Mouse (Mus musculus) T-cell, adult 2 months (primary cell): ENCODE measurements around the gene Tm4sf4.

ENCODE experiments used
- DNase-seq: peaks from one replicate; pipeline ENCODE4 v3.0.0; 2022; ENCODE audit warnings: low spot score

Tm4sf4 gene

DNA sequence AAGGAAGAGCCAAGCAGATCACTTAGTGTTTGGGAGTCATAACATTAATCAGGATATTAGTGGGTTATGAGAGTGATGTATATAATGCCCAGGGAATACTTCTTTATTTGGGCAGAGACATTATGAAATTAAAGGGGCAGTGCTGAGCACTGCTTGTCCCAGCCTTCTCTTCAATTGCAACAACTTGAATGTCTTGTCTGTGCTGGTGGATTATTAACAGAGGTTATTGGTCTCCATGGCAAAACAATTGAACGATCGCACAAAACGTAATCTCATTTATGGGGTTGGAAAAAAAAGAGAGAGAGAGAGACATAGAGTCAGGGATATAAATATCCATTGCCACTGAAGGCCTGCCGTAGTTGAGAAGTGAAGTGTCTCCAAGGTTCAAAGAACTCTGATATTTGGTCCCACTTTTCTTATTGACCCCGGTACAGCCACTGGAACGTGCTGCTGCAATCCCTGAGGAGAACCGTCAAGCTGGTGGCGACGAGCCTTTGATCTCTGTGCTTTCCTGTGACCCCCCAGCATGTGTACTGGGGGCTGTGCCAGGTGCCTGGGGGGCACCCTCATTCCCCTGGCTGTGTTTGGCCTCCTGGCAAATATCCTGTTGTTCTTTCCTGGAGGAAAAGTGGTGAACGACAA, at the start of gene Tm4sf4:
Gene Tm4sf4 (plus strand): TSS at position 226 of the 642 bp plus-strand sequence.
- no peak for DNase-seq

DNA sequence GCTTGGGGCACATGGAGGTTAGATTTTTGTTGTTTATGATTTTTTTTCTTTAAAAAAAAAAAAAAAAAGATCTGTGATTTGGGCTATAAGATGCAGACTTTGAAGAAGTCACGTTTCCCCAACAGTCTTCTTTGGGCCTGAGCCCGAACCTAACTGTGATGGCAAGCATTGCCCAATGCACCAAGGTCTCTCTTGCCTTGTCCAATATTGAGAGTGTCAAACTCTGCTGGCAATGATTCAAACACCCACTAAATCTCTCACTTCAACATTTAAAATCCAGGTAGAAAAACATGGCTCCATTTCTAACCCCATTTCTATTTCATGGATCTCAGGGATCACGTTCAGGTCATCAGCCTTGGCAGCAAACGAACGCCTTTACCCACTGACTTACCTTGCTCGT, 38.7 kb upstream of the Tm4sf4 start:
- DNase-seq: no peak

DNA sequence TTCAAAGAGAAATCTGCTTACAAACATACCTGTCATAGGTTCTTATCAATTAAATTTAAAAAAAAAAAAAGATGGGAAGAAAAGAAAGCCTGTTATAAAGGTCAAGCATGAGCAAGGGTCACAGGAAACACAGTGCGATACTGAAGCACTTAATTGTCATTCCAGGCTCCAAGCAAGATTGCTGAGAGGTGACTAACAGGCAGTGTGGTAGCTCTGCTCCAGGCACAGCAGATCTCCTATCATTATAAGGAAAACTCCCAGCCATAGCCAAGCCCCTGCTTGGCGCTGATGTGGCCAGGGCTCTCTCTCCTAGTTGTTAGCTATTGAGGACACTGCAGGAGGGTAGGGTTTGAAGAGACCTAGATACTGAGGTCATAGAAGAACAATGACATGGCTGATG, 38.2 kb upstream of the Tm4sf4 start:
- DNase-seq: no peak

DNA sequence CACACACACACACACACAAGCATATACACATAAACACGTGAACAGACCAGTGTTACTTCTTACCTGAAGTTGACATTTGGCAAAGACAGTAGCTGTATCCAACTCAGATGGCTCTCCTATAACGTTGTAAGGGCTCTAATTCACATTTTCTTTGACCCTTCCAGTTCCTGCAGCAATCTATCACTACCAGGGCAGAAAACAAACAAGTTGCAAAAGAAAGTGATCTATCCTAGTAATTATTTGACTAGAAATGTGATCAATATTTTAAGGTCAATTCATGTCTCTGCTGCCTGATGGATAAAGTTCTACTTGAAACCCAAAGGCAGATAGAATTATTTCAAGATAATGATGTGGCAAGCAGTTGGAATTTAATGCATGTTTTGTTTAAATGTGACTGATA, 37.5 kb upstream of the Tm4sf4 start:
- no peak for DNase-seq

DNA sequence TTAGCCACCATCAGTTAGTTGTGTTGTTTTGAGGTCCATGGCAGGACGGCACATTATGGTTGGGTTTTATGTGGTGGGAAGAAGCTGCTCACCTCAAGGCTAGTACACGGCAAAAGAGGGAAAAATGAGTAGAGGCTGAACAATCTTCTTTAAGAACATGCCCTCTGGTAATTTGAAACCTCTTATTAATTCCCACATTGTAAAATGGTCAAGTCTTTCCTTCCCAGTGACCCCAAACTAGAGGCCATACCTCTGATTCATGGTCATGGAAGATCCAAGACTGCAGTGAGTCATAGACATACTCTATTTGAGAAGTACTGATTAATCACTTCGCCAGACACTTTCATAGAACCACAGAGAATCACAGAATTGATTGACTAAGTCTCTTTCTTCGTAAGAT, 13.6 kb upstream of the Tm4sf4 start:
- no peak for DNase-seq

DNA sequence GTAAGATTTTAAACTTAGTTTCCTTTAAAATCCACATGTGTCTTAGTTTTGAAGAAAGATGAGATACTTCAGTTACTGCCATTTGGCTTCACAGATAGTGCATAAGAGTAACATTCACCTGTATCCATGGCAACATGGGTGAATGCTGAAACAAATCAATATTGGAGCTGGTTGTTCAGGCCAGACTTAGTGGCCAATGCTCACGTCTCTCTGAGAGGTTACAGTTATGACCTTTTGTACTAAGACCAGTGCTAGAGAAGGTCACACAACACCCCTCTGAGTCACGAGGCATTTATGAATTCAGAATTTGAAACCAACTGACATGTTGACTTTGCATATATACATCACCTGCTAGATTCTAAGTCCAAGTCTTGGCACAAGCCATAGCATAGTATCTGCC, 4.9 kb upstream of the Tm4sf4 start:
- DNase-seq: no peak

DNA sequence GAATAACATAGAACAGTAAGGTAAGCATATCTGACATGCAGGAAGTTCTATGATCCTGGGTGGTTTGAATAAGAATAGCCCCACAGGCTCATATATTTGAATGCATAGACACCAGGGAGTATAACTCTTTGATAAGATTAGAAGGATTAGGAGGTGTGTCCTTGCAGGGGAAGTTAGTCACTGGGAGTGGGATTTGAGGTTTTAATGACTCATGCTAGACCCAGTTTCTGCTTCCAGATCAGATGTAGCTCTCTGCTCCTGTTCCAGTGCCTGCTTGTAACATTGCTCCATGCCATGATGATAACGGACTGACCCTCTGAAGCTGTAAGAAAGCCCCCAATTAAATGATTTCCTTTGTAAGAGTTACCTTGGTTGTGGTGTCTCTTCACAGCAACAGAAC, 4.5 kb upstream of the Tm4sf4 start:
- no peak for DNase-seq

DNA sequence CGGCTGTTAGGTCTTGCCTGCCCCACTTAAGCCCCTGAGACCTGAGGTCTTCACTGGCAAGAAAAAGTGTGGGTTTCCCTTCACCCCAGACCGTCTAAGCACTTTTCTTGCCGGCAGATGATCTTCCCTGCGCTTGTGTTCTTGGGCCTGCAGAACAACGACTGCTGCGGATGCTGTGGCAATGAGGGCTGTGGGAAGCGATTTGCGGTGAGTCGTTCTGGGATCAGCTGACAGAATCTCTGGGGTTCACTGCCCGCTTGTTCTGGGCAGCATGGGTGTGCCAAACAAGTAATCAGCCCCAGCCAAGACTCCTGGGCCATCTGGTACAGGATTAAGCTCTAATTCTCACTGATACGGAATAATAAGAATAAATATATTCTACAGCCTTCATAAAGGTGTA, 1.2 kb downstream of the Tm4sf4 start:
- no peak for DNase-seq

DNA sequence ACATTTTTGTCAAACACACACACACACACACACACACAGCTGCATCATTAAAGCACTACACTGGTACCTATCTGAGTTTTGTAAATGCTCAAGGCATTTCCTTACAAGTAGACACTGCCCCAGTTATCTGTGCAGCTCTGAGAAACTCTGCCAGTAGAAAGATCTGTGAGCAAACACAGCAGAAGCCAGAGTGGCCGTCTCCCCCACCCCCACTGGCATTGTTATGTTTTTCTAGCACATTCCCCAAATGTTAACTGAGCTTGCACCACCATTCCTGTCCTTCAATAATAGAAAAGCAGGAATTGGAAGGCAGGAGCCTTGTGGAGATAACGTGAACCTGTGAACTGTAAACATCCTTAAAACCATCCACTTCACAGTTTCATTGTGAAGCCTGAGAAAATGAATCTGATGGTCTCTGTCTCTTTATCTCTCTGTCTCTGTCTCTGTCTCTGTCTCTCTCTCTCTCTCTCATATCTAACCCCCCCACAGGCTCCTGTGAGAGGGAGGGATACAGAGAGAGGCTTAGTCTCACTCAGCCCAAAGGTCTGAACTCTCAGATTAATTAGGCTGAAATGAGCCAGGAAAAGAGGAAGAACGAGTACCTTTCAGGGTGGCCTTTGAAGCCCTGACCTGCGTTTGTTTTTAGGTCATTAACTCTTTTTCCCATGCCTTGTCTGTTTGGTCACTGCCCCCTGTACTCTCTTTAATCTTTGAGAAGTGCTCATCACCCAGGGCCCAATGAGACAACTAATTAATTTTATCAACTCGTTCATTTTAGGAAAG, 3.8 kb downstream of the Tm4sf4 start:
- no peak for DNase-seq

DNA sequence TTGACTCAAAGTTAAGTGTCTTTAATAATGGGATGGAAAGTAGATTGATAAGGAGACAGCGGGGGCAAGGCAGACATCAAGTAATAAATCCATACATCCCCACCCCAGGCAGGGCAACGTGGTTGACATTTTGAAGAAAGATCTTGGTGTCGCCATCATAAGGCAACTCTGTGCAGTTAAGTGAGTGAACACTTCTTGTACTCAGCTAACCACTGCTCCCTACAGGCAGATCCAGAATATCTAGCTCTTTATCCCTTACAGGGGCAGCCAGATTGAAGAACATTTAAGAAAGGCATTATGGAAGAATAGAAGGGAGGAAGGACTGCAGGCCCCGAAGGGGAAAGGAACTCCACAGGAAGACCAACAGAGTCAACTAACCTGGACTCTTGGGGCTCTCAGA, 4.4 kb downstream of the Tm4sf4 start:
- no peak for DNase-seq

DNA sequence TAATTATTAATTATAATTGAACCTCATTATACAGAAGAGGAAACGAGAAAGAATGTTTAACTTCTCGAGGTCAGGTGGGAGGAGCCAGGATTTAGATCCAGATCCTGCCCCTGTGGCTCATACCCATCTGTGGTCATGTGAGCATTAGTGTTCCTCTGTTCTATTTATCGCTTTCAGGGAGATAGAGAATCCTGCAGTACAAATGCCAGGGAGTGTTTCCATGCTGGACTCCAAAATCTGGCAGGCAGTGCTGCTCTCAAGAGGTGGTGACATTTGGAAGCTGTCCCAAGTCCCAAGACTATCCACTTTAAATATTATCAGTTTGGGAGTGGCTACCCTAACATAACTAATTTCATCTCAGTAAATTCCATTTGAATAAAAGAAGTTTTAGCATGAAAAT, 6.6 kb downstream of the Tm4sf4 start:
- no peak for DNase-seq

DNA sequence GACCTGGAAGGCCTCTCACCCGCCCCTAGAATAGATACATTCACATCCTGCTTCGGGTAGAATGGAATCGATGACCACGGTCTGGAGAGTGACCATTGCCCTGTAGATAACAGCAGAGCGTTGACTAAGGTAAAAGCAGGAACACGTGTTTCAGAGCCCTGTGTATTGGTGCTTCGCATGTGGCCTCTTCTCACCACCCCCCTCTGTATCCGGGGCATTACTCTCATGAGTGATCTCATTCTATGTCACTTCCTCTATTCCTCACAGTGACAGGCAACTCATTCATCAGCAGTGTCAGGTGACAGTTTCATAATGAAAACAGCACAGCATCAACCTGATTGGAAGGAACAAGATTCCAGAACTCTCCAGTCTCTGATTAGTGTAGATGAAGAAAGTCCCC, 10.2 kb downstream of the Tm4sf4 start:
- DNase-seq: no peak

DNA sequence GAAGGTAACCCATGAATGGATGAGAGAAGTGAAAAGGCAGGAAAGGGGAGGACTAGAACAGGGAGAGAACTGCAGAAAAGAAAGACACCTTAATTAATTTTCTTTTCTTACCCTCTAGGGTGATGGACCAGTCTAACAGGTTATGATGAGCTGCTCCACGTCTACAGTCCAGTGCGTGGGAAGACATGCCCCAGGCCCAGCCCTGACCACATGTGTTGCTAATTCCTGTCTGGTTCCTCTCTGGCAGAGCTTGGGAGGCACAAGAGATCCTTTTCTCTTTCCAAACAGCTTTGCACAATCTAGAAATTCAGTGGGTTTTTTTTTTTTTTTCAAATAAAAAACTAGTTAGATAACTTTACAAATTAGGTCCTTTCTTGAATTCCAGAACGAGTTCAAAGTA, 15.8 kb downstream of the Tm4sf4 start:
- DNase-seq: no peak

DNA sequence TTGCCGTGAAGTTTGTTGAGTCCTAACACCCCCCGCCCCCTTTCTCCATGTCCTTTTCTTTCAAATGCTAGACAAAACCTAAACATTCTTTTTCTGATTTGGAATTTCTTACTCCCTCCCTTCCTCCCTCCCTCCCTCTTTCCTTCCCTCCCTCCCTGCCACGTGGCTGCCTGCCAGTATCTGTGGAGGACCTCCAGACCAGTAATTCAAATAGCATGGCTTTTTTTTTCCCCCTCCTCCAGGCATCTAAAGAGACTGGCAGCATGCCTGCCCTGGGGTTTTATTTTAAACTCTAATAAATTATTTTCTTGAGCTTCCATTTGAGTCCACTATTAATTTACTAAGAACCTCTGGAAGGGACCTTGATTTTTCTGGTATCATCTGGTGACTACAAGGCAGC, 20.6 kb downstream of the Tm4sf4 start:
- no peak for DNase-seq

DNA sequence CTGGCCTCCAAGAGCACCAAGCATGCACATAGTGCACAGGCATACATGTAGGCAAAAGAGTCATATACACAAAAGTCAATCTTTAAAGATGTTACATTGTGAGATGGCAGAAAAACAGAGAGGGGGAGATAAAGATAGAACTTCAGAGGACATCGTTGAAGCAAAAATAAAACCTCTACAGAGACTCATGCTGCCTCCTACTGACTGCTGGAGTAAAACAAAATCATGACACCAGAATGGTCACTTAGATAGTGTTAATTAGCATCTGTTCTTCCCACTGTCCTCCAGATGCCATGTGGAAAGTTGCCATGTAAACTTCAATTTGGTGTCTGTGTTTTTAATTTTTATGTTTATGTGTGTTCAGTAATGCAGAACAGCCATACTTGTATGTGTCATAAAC, 22.8 kb downstream of the Tm4sf4 start:
- DNase-seq: no peak

DNA sequence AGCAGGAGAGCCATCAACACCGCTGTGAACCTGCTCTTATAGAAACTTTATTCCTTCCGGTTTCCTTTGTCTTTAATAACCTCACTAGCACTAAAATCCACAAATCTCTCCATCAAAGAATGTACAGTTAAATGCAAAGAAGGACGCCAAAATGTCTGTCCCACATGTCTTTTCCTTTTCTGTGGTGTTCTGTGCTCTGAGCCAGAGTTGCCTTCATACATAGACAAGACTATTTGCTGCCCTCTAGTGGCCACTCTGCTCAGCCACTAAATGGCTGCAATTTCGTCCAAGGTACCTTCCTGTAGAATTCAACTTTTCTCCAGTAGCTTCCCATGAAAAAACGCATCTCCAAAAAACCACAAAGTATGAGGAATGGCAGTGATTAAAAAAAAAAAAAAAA, 23.3 kb downstream of the Tm4sf4 start:
- no peak for DNase-seq

DNA sequence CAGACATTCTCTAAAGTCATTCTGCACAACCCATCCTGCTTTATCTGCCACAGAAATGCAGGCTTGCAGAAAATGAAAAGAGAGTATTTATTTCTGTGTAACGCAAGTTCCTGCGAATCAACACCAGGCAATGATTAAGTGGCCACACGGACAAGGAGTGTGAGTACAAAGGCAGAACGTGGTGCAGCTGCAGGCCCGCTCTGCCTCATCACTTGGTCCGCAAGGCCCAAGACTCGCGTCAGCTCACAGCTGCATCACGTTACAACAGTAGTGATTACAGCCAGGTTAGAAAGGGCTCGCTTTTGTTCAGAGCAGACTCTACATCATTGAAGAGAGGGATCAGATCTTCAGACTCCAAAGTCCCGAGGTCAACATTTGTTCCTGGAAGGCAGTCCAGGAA, 33.5 kb downstream of the Tm4sf4 start:
- no peak for DNase-seq

DNA sequence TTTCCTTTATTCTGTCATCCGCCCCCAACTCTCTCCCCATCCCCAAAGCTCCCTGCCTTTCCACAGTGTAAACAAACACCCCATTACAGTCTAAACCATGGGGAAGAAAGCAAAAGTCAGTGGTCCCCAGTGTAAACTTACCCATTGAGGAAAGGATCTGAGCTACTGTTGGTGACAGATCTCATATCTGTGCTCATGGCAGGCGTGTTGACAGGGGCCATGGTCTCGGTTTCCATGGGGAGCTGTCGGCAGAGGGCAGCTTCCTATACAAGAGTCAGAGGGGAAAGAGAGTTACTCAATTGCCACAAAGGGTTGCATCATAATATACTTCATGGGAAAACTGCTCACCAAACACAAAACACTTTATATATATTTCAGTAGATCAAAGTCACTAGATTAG, 38.2 kb downstream of the Tm4sf4 start:
- DNase-seq: no peak

DNA sequence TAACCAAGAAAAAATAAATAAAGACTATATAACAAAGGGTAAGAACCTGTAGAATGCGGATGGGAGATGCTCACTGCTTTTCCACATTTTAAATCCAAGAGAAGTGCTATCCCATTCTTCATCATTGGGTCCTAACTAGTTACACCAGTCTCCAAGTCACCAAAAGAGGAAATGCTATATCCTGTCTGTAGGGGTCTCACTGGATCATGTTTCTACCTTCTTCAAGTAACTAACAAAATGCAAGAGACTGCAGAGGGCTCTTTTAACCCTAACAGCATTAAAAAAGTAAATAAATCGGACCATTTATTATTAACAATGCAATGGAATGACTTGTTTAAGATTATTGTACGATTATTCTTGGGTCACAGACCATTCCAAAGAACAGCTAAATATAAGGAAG, 41.2 kb downstream of the Tm4sf4 start:
- no peak for DNase-seq

DNA sequence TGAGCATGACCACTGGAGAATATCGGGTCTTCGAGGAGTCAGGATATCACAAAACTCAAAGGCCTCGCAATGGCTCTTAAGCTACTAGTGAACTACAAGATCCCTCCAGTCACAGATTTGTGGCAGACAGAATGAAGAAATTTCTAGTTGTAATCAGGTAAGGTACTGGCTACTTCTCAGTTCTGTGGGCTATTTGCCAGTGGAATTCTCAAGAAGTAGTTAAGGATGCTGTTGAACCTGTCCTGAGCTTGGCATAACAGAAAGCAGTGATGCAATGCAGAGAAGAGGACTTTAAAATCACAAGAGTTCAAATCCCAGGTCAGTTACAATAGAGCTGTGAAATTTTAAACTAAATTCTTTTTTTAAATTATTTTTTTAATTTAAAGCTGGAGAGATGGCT, 44.2 kb downstream of the Tm4sf4 start:
- no peak for DNase-seq

DNA sequence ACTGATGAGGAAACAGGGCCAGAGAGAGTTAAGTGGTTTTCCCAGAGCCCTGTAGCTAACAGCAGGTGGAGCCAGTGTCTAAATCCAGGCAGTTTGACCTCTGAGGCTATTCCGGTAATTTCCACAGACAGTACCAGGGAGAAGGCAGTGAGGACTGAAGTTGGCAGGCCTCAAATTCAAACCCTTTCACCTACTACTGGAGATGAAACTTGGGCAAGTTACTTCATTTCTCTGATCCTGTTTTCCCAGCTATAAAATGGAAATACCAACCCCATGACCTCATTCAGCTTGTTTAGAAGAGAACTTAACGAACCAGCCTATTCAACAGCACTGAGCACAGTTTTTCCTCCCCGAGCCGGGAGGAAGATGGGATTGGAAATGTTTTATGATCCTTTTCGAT, 45.2 kb downstream of the Tm4sf4 start:
- no peak for DNase-seq

DNA sequence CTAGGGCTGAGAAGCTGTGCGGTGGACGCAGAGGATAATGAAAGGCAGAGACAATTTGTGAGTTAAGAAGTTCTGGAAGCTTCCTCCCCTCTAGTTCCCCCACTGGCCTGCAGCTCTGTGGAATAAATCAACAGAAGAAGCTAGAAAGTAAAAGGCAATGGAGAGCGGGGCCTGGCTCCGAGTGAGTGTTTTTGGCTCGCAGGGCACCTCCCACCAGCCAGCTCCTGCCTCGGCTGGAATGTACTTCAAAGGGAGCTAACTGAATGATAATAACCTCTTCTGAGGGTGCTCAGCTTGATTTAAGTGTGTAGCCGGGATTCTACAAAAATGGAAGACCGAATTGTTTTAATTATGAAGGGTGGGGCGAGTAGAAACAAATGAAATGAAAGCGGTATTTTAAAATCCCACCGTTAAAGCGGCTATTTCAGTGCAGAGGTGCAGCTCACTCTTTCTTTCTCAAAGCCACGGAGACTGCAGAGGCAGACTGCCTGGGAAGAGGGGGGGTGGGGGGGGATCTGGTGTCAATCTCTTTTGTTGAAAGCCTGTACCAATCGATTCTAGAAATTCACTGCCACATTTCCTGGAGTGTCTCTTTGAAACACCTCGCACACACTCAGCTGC, 46.0 kb downstream of the Tm4sf4 start:
- no peak for DNase-seq

DNA sequence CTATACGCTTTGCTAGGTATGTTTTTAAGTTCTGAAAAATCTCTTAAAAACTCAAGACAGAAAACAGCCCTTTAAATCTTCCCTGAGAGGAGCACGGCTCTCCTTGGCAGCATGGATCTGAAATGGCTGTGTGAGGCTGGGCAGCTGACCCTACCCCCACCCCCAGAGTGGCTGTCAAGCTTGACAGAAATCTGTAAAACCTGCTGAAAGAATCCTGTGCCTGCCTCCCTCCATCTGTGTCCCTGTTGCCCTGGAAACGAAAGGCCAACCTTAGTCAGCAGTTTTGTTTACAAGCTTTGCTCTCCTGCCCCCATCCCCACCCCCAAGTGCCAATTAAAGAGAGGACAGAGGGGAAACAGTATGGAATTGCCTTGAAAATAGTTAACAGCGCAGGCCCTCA, 47.3 kb downstream of the Tm4sf4 start:
- no peak for DNase-seq

DNA sequence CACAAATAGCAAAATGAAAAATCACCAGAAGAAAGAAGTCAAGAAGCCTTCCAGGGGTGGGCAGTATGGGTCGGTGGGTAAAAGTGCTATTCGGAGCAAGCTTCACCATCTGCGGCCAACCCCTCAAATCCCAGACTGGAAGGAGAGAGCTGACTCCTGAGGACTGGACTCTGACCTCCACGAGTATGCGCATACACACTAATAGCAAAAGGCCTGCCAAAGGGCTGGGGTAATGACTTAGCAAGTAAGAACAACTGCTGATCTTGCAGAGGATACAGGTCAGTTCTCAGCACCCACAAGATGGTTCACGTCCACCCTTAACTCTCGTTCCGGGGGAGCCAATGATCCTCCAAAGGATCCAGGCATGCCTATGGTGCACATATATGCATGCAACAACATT, 49.3 kb downstream of the Tm4sf4 start:
- no peak for DNase-seq
